In genomic region chr6:72797763-72798162, GRCm38 (mm10) we compare ENCODE assay signal across 23 mouse cellular contexts. TPM values are rescaled to one million over a fixed set of nuclear protein-coding genes. Genes with fewer than 3 reads are reported as not detected.
DNase-seq lines count a peak whose midpoint lies in the region; ATAC-seq and TF ChIP-seq lines count a peak whose summit lies in the region.
"Had no signal": no experiment of that assay in that cellular context is flagged by ENCODE, and none has a peak within 500 bp of the region (broad histone marks: within the 10 kb centered on the region; RNA-seq: fewer than 3 reads in every experiment).

No protein-coding gene starts in this region.

- ATAC-seq in liver, embryonic 14.5 days (ENCODE audit: insufficient read depth) = no peak
- ATAC-seq in liver, embryonic 11.5 days (replicated peaks; ENCODE audit: low FRiP score) = no peak
- ATAC-seq: forebrain, embryonic 13.5 days; Patski had no signal

- no peak overlapping the region for H3K4me2 ChIP-seq in liver, embryonic 14.5 days (ENCODE audit: low read depth)
- H3K4me2 ChIP-seq in liver, embryonic 11.5 days = no peak overlapping the region
- H3K4me2 ChIP-seq: embryonic facial prominence, embryonic 13.5 days; forebrain, embryonic 13.5 days; heart, embryonic 11.5 days; liver, embryonic 15.5 days; midbrain, embryonic 12.5 days had no signal

- no peak for DNase-seq in heart, adult 2 months
- DNase-seq in heart, postnatal 10 days = no peak
- no peak for DNase-seq in liver, embryonic 14.5 days (ENCODE audit: low read depth in 3 of 3, low spot score in 3 of 3)
- DNase-seq in liver, embryonic 11.5 days (ENCODE audit: low spot score) = no peak
- peak; percentile 54 for DNase-seq in ES-CJ7 (ENCODE audit: low read depth, low spot score)
- peak; percentile 12 for DNase-seq in splenic B cell, adult 2 months (ENCODE audit: low read depth, low spot score)
- no peak for DNase-seq in adrenal gland, adult 2 months
- DNase-seq: adrenal gland, adult 8-10 months; B cell, adult 2 months; cerebellum, adult 11-12 months; cerebellum, postnatal 10 days; kidney, adult 2 months; kidney, postnatal 10 days had no signal

- no peak overlapping the region for H3K27ac ChIP-seq in heart, adult 2 months
- H3K27ac ChIP-seq in liver, embryonic 14.5 days = no peak overlapping the region
- H3K27ac ChIP-seq in liver, embryonic 11.5 days (ENCODE audit: low read depth, low read length) = no peak overlapping the region
- H3K27ac ChIP-seq: embryonic facial prominence, embryonic 13.5 days; forebrain, embryonic 13.5 days; hindbrain, embryonic 10.5 days; liver, embryonic 15.5 days; midbrain, embryonic 12.5 days had no signal

- no peak overlapping the region for H3K9ac ChIP-seq in heart, adult 2 months (ENCODE audit: low read depth, low read length)
- H3K9ac ChIP-seq in liver, embryonic 14.5 days (replicated peaks) = no peak overlapping the region
- no peak overlapping the region for H3K9ac ChIP-seq in liver, embryonic 11.5 days (ENCODE audit: low read depth, low read length)
- H3K9ac ChIP-seq: embryonic facial prominence, embryonic 13.5 days; forebrain, embryonic 13.5 days; liver, embryonic 15.5 days; midbrain, embryonic 12.5 days had no signal

- no peaks in the 10 kb centered on the region for H3K4me1 ChIP-seq in heart, adult 2 months (ENCODE audit: control insufficient read depth, insufficient read depth, low read length)
- H3K4me1 ChIP-seq in liver, embryonic 14.5 days (replicated peaks; ENCODE audit: control insufficient read depth in 2 of 2, insufficient read depth in 2 of 2, low read length in 1 of 2) = no peaks in the 10 kb centered on the region
- H3K4me1 ChIP-seq in liver, embryonic 11.5 days (replicated peaks; ENCODE audit: control insufficient read depth, insufficient read depth, low read length) = no peaks in the 10 kb centered on the region
- H3K4me1 ChIP-seq: embryonic facial prominence, embryonic 13.5 days; forebrain, embryonic 13.5 days; liver, embryonic 15.5 days; midbrain, embryonic 12.5 days had no signal

- H3K27me3 ChIP-seq in heart, adult 2 months (ENCODE audit: control insufficient read depth, insufficient read depth, low read length) = no peaks in the 10 kb centered on the region
- H3K27me3 ChIP-seq in liver, embryonic 14.5 days (ENCODE audit: control insufficient read depth, insufficient read depth, low read length) = no peaks in the 10 kb centered on the region
- no peaks in the 10 kb centered on the region for H3K27me3 ChIP-seq in liver, embryonic 11.5 days (replicated peaks; ENCODE audit: control insufficient read depth, insufficient read depth, low read length)
- H3K27me3 ChIP-seq in splenic B cell, adult 2 months (ENCODE audit: control insufficient read depth, insufficient read depth, low read length, poor library complexity, severe bottlenecking) = no peaks in the 10 kb centered on the region
- H3K27me3 ChIP-seq: embryonic facial prominence, embryonic 13.5 days; forebrain, embryonic 13.5 days; liver, embryonic 15.5 days; midbrain, embryonic 12.5 days; Patski had no signal

- no peak for TF ChIP-seq EP300 in heart, adult 2 months (IDR thresholded peaks at IDR 0.05; ENCODE audit: insufficient read depth, low read depth, low read length)
- no peak for TF ChIP-seq EP300 in liver, embryonic 14.5 days (IDR thresholded peaks at IDR 0.05; ENCODE audit: low read depth)

- no peaks in the 10 kb centered on the region for H3K36me3 ChIP-seq in heart, adult 2 months (ENCODE audit: control insufficient read depth, insufficient read depth, low read length)
- no peaks in the 10 kb centered on the region for H3K36me3 ChIP-seq in liver, embryonic 14.5 days (replicated peaks; ENCODE audit: control insufficient read depth, insufficient read depth, low read depth)
- no peaks in the 10 kb centered on the region for H3K36me3 ChIP-seq in liver, embryonic 11.5 days (ENCODE audit: control insufficient read depth, insufficient read depth, low read length)
- no peaks in the 10 kb centered on the region for H3K36me3 ChIP-seq in splenic B cell, adult 2 months (ENCODE audit: control insufficient read depth, insufficient read depth, low read length, poor library complexity, severe bottlenecking)
- H3K36me3 ChIP-seq: embryonic facial prominence, embryonic 13.5 days; hindbrain, embryonic 10.5 days; liver, embryonic 15.5 days; midbrain, embryonic 12.5 days had no signal

- H3K9me3 ChIP-seq in liver, embryonic 14.5 days (ENCODE audit: control insufficient read depth, low read length) = no peaks in the 10 kb centered on the region
- H3K9me3 ChIP-seq in liver, embryonic 11.5 days (ENCODE audit: control insufficient read depth, low read length) = no peaks in the 10 kb centered on the region
- H3K9me3 ChIP-seq: forebrain, embryonic 13.5 days; hindbrain, embryonic 10.5 days; liver, embryonic 15.5 days; midbrain, embryonic 12.5 days had no signal

- H3K4me3 ChIP-seq in heart, adult 2 months = no peak overlapping the region
- H3K4me3 ChIP-seq in liver, embryonic 14.5 days (ENCODE audit: insufficient read depth in 1 of 2, low read depth in 2 of 2, low read length in 2 of 2) = no peak overlapping the region
- no peak overlapping the region for H3K4me3 ChIP-seq in liver, embryonic 11.5 days (ENCODE audit: low read depth, low read length)
- H3K4me3 ChIP-seq: embryonic facial prominence, embryonic 13.5 days; erythroblast, embryonic 14.5 days; forebrain, embryonic 13.5 days; hindbrain, embryonic 10.5 days; liver, embryonic 15.5 days; midbrain, embryonic 12.5 days had no signal

- intact Hi-C loops in heart, adult 2 months (cut with DNase I) = no loop called here
- intact Hi-C loops in heart, postnatal 10 days (cut with DNase I) = no loop called here

- TF ChIP-seq POLR2A in heart, adult 2 months (IDR thresholded peaks at IDR 0.05; ENCODE audit: insufficient read depth, low read depth, low read length) = no peak

- H3K79me2 ChIP-seq in heart, adult 2 months (replicated peaks; ENCODE audit: control insufficient read depth, insufficient read depth, low read length) = no peaks in the 10 kb centered on the region

- peak; percentile 44 for TF ChIP-seq CTCF in heart, adult 2 months (IDR thresholded peaks at IDR 0.05)
- TF ChIP-seq CTCF in liver, embryonic 14.5 days (IDR thresholded peaks at IDR 0.05; ENCODE audit: low read depth) = peak; percentile 25; the same call in 1 of the 2 replicates

RNA-seq across cellular contexts. Expression of gene Tcf7l1, which starts 8.7 kb away (rescaled TPM):
- total RNA-seq in heart, adult 2 months (2021) = 10 to 100 TPM in 1 of 2 experiments, 1 to 10 TPM in 1; 8.8 to 10.0 TPM
- 10.6 and 17.7 TPM in 2 replicates for polyA plus RNA-seq in heart, adult 2 months (2012; rRNA removed)
- 10 to 100 TPM; 20.6 to 24.6 TPM for total RNA-seq in heart, postnatal 10 days (2021)
- 3.0 and 3.1 TPM in 2 replicates for polyA plus RNA-seq in liver, embryonic 14.5 days (2012; rRNA removed)
- polyA plus RNA-seq in liver, embryonic 14.5 days (2014; fragmentation: Nextera tagmentation; extraction: Ambion mirVana) = 3.1 and 3.6 TPM in 2 replicates
- polyA plus RNA-seq in liver, embryonic 11.5 days (2014; fragmentation: Nextera tagmentation; extraction: Ambion mirVana) = 11.6 and 14.6 TPM in 2 replicates
- total RNA-seq in adrenal gland, adult 2 months (2021) = 10 to 100 TPM; 11.0 to 14.7 TPM
- polyA plus RNA-seq in adrenal gland, adult 2 months (2012; rRNA removed) = 23.2 and 24.4 TPM in 2 replicates
- total RNA-seq: granulocyte monocyte progenitor cell, adult 5-6 weeks; monocyte, adult 5-6 weeks had no signal

Comparison
In these comparisons a context has a peak if more than half of its experiments do, and no peak if none do; other contexts are left out.
1. DNase-seq: peak in ES-CJ7 (single experiment) and splenic B cell, adult 2 months (single experiment); none in heart, adult 2 months (0 of 2), heart, postnatal 10 days (0 of 2), liver, embryonic 14.5 days (0 of 3), liver, embryonic 11.5 days (single experiment) and adrenal gland, adult 2 months (single experiment).